Mouse (Mus musculus): Measurements from ENCODE around the gene Matn3.
"Not testable (repeated sequence)": the region's sequence is repeated elsewhere in the genome, so short reads cannot be mapped to it uniquely, and the experiment has no call there.

The Matn3 gene

DNA sequence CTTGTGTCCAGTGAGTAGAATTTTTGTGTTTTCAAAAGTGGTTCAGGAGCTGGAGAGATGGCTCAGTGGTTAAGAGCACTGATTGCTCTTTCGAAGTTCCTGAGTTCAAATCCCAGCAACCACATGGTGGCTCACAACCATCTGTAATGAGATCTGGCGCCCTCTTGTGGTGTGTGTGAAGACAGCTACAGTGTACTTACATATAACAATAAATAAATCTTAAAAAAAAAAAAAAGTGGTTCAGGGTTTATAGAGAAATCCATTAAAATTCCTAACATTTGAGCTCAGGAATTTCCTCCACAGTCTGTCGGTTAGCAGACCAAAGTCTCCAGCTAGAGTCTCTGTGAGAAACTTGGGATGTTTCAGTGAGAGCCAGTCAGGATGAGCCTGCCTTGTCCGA lies 11.5 kb upstream of the Matn3 start:
- DNase-seq (ENCODE audit: low spot score) = not testable (repeated sequence)

GRCm38 (mm10) chr12:8939490-8939889 lies 8.2 kb upstream of the Matn3 start:
- no peak for DNase-seq (ENCODE audit: low spot score)

- DNase-seq (ENCODE audit: low spot score) = no peak
These were observed 7.4 kb upstream of the Matn3 start for GRCm38 (mm10) chr12:8940011-8941005.

- DNase-seq (ENCODE audit: low spot score) = no peak
These were observed 6.6 kb upstream of the Matn3 start for GRCm38 (mm10) chr12:8941131-8941615.

DNA sequence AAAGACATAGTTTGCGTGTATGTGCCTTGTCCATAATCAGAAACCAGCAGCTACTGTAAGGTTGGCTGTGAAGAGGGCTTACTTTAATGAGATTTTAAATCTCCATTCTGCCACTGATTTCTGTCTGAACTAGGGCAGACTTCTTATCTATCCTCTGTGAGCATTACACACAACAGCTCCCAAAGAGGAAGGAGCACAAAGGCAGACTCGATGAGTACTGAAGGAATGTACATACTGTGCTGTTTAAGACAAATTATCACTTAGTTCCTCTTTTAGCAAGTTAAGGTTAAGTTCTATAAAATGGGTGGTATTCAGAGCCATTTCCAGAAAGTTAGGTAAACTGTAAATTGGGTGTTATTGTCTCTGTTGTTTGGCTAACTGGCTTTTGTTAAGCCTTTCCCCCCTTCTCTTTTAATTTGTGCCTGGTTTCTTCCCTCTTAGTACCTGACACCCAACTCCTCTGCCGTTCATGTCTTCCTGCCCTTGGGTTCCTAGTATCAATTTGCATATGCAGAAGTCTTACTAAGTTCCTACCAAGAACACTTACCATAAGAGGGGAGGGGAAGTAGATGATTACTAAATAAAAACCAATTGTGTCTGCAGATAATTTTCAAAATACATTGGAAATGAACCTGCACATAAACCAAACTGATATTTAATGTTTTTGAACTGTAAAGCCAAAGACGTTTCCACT lies 5.9 kb upstream of the Matn3 start:
- DNase-seq (ENCODE audit: low spot score) = no peak

DNA sequence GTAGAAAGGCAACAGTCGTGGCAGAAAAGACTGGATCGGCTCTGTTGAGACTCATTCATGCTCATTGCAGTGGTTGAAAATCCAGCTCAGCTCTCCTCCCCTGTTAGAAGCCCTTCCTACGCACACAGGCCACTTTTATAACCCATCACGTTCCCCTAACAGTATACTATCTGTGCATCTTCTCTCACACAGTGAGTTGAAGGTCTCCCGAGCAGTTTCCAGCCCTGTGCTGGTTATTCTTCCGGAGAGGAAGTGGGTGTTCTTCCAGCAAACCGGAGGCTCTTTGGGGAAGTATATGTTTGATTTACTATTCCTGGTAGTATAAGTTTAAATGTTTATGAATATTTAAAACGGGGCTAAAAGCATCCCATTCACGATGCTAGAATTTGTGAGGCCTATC lies 566 bp upstream of the Matn3 start:
- no peak for DNase-seq (ENCODE audit: low spot score)

GRCm38 (mm10) chr12:8953136-8953535 lies 5.4 kb downstream of the Matn3 start:
- DNase-seq (ENCODE audit: low spot score) = no peak

DNA sequence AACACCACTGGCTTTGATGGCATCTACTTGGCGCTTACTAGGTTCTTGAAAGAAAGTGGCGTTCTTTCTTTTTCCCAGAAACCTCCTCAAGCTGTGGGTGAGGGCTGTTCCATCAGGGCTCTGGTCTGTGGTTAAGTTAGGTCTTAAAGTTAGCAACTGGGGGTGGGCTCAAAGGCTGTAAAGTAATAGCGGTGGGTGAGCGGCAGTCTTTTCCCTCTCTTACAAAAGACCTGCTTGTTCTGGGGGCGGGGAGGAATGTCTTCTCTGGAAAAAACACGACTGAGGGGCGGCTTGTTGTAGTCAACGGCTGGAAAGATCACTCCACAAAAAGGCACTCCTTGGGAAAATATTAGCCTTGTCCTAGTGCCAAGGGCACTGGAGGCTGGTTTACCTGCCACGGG lies 6.4 kb downstream of the Matn3 start:
- no peak for DNase-seq (ENCODE audit: low spot score)

DNA sequence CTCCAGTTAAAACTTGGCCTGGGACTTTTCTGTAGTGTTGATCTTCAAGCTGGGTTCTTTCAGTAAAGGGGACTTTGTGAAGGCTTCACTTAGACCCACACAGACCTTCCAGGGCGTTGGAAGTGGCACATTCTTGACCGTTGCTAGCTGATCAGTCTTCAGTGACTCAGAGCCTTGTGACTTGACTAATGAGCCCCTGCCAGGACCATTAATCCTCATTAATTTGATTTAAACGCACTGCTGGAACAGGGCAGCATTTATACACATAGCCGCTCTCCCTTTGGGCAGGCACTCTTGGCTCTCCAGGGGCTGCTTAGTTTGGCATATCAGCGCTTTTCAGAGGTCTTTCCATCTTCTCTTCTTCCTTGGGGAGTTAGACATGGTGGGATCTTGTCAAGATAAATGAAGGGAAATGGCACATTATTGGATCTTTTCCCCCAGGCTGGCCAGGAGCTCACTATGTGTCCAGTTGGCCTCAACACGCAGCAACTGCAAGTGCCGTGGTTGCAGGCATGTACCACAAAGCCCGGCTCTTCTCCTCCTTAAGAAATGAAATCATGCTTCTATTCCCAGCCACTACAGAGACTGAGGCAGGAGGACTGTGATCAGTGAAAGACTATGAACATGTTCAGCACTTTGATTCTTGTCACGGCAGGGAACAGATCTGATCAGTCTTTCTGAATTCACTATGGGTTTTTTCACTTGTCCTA lies 14.0 kb downstream of the Matn3 start:
- no peak for DNase-seq (ENCODE audit: low spot score)

GRCm38 (mm10) chr12:8969828-8970227 lies 22.1 kb downstream of the Matn3 start:
- DNase-seq (ENCODE audit: low spot score) = peak; percentile 58

GRCm38 (mm10) chr12:8973820-8974465 lies 26.2 kb downstream of the Matn3 start, which contains the start of gene Wdr35:
Wdr35 (plus strand) TSS chr12:8973892.
- peak; percentile 78 for DNase-seq (ENCODE audit: low spot score)

DNA sequence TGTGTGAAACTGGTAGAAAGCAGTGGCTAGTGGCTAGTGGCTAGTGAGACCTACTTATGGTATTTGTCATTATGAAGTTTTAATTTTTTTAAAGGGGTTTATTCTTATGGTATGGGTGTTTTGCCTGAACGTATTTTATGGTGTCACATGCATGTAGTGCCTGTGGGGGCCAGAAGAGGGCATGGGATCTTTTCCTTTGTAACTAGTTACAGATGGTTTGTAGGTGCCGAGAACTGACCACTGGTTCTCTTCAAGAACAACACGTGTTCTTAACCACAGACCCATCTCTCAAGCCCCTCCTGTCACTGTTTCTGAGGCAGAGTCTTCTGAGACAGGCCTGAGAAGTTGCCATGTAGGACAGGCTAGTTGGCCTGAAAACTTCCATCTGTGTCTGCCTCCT lies 27.3 kb downstream of the Matn3 start:
- no peak for DNase-seq (ENCODE audit: low spot score)

DNA sequence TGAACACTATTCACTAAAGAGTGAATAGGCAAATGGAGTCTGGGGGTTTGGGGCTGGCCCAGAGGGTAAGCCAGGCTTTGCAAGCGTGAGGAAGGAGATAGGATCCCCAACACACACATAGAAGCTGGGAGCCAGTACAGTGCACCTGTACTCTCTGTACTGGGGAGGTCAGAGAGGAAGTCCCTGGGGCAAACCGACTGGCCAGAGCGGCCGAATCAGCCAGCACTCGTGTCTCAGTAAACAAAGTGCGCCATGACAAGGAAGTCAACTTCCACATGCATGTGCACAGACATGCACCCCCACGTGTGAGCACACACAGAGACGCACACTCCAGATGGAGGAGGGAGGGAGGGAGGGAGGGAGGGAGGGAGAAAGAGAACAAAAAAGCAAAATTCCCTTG lies 45.5 kb downstream of the Matn3 start:
- DNase-seq (ENCODE audit: low spot score) = no peak

DNA sequence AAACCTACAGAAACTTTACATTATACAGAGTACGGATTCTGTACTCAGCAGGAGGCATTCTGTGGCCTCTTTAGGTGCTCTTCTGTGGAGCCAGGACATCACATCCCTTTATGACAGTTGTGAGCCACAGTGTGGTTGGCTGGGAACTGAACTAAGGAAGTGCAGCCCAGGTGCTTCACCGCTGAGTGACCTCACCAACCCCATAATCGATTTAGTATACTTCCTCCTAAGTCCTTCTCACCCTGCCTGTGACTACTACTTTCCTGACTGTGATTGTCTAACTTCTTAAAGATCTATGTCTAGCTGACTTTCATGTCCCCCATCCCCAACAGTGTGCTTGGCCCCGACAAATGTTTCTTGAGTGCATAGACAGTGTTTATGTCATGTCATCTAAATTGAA lies 50.6 kb downstream of the Matn3 start:
- DNase-seq (ENCODE audit: low spot score) = no peak

DNA sequence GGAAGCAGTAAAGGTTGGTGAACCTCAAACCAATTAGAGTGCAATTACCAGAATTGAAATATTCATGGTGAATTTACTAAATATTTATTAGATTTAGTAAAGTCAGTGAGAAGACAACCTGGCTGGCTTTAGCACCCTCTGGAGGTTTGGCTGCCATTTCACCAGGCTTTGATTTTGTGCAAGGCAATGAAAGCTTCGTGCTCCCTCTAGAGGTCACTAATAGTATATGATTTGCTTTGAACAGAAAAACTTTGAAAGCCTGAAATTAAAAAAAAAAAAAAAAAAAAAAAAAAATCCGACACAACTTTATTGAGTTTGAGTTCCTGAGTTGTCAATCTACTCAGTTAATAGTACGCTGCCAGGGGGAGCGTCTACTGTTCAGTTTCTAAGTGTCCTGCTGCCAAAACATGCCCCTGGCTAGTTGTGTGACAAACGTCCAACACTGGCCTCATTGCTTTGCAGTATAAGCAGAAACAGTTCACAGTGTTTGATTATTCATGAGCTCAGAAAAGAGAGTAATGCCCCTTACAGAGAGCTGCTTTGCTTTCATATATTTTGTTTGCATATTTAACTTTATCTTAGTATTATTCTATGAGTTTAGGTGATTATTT lies 54.4 kb downstream of the Matn3 start:
- peak; percentile 40 for DNase-seq (ENCODE audit: low spot score)

- no peak for DNase-seq (ENCODE audit: low spot score)
These were observed 59.4 kb downstream of the Matn3 start for GRCm38 (mm10) chr12:9007146-9007545.

DNA sequence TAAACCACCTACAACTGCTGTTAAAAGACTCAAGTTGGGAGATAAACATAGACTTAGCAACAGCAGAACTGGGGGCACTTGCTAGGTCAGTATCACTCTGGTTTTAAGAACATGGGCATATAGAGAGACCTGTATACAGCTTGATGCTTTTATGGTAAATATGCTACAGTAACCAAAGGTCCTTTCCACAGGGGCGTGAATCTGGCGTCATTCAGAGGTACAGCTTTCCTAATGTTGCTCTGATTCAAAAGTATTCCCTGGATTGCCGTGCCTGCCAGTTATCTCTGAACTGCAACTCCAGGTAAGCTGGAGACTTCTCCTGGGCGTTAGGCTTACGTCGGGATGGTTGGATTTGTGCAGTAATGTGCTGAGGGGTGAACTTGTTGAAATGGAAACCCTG lies 60.1 kb downstream of the Matn3 start:
- DNase-seq (ENCODE audit: low spot score) = no peak

DNA sequence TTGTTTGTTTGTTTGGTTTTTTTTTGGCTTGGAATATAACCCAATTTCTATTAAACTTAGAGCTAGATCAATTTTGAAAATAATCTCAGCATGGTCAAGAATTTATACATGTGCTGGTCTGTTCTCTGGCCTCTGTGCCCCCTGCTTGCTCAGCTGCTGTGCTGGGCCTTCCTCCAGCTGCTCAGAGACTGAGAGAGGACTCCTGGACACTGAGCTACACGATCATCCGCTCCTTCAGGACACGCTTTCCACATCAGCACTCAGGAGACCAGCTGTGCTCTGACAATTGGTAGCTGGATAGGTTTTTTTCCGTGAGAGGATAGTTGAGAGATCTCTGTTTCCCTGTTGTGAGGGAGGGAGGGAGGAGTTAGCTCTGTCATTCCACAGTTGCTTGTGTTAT lies 62.6 kb downstream of the Matn3 start:
- DNase-seq (ENCODE audit: low spot score) = no peak

GRCm38 (mm10) chr12:9016376-9016775 lies 68.6 kb downstream of the Matn3 start:
- DNase-seq (ENCODE audit: low spot score) = no peak

GRCm38 (mm10) chr12:9020431-9020830 lies 72.7 kb downstream of the Matn3 start:
- no peak for DNase-seq (ENCODE audit: low spot score)

- no peak for DNase-seq (ENCODE audit: low spot score)
These were observed 73.3 kb downstream of the Matn3 start for GRCm38 (mm10) chr12:9020986-9021385.

All from yolk sac, embryonic 10.5 days (tissue).